Mouse (Mus musculus) telencephalon, adult 2 months (tissue): ENCODE results near the gene Best2.

ENCODE experiments used
- DNase-seq: peaks from one replicate; pipeline ENCODE4 v3.0.0-alpha.2; 2011; ENCODE audit warnings: low read depth, low spot score

The Best2 gene

GRCm38 (mm10) chr8:85014431-85014830 is at the start of gene Best2:
Gene Best2 (minus strand): TSS chr8:85014531.
- DNase-seq, result no peak

DNA sequence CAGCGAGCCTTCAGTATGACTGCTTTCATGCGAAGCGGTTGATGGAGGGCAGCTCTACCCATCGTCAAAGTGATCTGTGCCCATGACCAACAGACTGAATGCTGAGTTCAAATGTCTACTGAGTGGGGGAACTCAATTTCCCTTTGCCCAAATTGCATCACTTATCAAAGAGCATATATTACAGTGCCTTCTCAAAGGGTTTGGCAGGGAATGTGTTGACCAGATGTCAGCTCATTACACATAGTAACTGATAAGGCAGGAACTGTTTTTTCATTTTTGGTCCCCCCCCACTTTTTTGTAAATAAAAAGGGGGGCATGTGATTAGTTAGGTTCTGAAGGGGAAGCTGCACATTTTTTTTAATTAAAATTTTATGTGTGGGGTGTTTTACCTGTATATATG is 48.3 kb upstream of the Best2 start:
- DNase-seq, result no peak

DNA sequence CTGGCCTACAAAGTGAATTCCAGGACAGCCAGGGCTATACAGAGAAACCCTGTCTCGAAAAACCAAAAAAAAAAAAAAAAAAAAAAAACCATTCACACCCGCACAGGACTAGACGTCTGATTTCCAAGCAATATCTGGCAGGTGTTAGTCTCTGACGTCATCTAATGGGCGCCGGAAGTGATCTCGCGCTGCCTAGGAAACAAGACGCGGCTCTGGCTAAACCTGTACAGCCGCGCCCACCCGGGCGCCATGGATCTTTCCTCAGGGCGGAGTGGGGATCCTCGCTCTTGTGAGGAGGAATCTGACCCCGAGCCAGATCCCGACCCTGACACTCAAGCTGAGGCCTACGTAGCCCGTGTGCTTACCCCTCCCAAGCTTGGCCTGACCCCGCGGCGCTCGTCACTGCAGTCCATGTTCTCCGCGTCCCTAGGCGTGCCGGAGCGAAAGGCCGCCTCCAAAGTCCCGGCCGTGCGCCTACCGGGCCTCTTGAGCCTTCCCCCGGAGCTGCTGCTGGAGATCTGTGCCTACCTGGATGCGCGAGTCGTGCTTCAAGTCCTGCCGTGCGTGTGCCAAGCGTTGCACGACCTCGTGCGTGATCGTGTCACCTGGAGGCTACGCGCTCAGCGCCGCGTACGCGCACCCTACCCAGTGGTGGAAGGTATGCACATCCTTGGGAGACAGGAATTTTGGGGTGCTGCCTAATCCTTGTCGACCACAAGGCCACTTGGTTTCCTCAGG is 45.7 kb upstream of the Best2 start, which contains the start of gene Fbxw9:
Gene Fbxw9, plus strand, starts transcription at position 177 of the 738 bp plus-strand sequence.
- peak; percentile 93 for DNase-seq

- no peak for DNase-seq
Measured at GRCm38 (mm10) chr8:85057367-85057766, 43.0 kb upstream of the Best2 start.

GRCm38 (mm10) chr8:85043619-85044018 is 29.3 kb upstream of the Best2 start:
- no peak for DNase-seq

DNA sequence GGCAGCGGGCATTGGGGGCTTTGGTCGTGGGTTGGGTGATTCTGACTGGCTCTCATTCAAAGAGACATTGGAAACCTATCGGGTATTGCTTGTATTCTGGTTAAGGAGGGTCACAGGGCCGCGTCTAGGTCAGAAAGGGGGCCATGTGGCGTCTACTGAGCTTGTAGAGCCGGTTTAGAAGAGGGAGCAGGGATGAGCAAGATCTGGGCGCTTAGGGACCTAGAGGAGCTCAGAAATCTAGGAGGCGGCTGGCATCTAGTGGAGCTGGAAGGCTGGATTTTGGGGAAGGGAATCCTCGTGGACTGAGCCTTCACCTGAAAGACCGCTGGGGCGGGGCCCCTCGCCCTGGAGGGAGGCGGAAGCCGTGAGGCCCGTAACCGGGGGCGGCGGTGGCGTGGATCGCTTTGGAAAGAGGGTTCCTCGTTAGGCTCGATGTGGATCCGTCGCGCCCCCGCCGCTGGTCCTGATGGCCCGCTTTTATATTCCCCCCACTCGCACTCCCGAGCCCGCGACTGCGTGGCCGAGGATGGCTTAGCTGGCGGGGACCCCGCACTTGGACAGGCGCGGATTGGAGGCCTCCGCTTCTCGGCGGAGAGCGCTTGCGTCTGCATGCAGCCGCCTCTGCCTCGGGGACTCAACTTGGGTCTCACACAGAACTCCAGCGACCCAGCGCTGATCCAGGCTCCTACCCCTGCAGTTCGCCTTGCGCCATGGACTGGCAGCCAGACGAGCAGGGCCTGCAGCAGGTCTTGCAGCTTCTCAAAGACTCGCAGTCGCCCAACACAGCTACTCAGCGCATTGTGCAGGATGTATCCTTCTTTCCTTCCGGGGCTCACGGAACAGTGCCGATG is 23.6 kb upstream of the Best2 start:
- DNase-seq, result no peak

DNA sequence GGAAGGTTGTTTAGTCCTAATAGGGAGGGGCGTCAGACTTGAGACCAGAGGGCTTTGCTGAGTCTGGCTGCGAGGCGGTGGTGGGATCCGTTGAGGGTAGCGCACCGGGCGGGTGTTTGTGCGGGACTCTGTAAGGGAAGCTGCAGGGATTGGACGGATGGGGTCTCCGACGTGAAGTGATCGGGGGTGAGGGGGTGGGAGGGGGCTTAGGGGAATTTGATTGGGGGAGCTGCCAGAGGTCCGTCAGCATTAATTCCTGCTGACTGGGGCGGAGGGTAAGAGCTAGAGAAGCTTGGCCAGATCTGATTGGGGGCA is 23.0 kb upstream of the Best2 start:
- DNase-seq, result no peak

- DNase-seq, result peak; percentile 99
Measured at GRCm38 (mm10) chr8:85036718-85037365, 22.5 kb upstream of the Best2 start, which contains the start of gene Tnpo2. Gene Tnpo2 (plus strand): TSS chr8:85036915.

DNA sequence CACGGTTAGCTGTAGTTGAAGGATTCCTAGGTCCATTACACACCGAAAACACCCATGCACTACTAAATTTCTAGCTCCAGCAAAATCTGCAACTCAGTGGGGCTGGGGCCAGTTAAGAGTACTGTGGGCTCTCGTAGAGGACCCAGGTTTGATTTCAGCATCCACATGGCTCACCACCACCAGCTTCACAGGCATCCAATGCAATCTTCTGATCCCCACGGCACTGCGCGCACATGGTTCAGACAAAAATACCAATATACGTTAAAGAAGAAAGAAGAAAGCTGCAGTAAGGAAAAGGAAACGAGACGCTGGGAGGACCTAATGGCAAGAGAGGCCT is 22.0 kb upstream of the Best2 start:
- no peak for DNase-seq

- DNase-seq, result no peak
Measured at GRCm38 (mm10) chr8:85035728-85036310, 21.5 kb upstream of the Best2 start.

DNA sequence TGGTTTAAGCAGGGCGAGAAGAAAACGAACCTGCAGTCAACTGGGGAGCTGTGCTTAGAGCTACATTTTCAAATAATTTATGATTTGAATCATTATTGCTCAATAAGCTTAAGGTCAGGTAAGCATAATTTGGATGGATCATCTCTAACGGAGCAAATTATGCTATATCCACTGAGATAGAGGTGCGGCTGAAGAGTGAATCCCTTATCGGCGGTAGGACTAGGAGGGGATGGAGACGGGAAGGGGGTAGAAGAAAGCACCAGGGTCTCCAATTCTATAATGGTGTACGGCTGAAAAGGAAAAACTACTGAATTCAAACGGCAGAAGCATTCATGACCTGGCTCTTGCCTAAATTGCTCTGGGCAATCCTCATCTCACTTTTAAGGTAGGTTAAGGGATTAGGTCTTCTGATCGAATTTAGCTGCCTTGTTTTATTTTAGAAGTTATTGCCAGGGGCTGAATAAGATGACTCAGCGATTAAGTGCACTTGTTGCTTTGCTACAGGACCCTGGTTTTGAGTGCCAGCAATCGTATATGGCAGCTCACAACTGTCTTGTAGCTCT is 20.9 kb upstream of the Best2 start:
- DNase-seq, result no peak

GRCm38 (mm10) chr8:85034764-85035163 is 20.4 kb upstream of the Best2 start:
- peak; percentile 80 for DNase-seq

DNA sequence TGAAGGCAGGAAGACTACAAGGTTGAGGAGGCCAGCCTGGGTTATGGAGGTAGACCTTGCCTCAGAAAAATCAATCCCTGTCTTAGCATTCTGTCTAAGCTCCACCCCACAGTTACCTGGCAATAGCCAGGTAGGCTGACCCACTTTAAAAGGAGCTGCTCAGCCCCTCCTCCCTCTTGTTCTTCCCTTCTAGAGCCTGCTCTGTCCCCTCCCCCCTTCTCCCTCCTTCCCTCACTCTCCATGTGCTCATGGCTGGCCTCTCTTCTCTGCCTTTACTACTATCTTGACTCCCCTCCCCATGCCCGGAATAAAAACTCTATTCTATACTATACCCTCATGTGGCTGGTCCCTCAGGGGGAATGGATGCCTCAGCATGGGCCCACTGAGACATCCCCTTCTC is 19.5 kb upstream of the Best2 start:
- no peak for DNase-seq

DNA sequence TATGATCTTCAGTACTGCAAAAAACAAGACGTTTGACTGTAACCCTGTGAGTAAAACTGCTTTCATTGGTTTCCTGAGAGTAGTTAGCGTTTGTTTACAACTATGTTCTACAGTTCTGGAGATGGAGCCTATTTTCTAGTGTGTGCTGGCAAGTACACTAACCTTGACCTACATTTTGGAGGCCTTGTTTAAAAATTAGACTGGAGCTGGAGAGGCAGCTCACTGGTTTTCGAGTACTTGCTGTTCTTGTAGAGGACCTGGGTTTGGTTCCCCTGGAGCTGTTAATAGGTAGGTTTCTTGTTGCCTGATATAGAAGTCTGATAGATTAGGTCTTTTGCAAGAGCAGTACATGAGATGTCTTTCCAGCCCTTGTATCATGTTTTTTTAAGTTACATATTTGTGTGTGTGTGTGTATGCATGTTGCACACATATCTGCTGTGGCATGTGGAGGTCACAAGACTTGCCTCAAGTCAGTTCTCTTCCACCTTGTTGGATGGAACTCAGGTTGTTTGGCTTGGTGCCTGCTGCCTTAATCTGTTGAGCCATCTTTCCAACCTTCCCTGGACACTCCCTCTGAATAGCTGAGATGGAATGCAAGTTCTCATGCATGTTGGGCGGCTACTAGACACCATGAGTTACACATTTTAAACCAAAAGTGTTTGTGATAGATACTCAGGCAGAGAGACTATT is 18.4 kb upstream of the Best2 start:
- no peak for DNase-seq

- no peak for DNase-seq
Measured at GRCm38 (mm10) chr8:85029271-85029670, 14.9 kb upstream of the Best2 start.

- no peak for DNase-seq
Measured at GRCm38 (mm10) chr8:85027922-85028321, 13.6 kb upstream of the Best2 start.

DNA sequence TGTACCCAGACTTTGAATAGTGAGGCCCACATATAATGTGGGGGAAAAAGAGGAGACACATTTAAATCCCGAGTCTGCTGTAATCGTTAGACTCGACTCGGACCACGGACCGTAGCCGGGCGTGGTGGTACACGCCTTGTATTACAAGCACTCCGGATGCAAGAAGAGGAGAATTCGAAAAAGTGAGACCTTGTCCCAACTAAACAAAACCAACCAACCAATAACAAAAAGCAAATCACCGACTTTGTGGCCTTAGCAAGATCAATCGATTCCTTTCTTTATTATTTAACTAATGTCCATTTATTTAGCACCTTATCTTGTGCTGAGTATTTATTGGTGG is 13.2 kb upstream of the Best2 start:
- DNase-seq, result no peak

DNA sequence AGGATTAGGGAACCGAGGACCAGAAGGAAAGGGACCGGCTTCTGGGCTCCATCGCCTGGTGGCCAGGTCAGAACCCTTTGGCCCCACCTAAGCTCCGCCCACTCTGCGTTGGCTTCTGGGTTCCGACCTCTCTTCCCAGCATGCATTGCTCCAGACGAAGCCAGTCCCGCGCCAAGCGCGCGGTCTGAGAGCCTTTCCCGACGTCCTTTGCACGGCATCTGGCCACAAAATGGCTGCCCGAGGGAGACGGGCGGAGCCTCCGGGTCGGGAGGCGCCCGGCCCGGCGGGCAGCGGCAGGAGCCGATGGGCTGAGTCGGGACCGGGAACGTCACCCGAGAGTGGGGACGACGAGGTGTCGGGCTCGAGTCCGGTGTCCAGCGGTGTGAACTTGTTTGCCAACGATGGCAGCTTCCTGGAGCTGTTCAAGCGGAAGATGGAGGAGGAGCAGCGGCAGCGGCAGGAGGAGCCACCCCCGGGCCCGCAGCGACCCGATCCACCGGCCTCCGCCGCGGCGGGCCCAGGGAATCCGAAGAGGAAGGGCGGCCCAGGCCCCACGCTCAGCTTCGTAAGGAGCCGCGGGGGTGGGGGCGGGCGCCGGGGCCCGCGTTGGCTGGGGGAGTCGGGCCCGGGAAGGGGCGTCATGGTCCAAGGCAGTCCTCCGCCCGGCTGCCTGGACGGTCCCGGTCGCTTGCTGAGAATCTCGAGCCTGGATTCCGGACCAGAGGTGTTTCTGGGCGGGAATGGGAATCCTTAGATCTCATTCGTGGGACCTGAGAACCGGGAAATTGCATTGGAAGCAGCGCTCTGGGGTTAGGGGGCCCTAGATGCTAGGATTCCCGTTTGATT is 12.6 kb upstream of the Best2 start, which contains the start of gene Trir:
Gene Trir, plus strand, starts transcription at position 154 of the 846 bp plus-strand sequence.
- peak; percentile 93 for DNase-seq

GRCm38 (mm10) chr8:85025098-85025932 is 11.0 kb upstream of the Best2 start, which contains the start of gene Asna1:
Gene Asna1 (minus strand): TSS chr8:85025281.
- peak; percentile 97 for DNase-seq
